Comparison of ENCODE assay signal across 8 mouse cellular contexts in the genomic region with DNA sequence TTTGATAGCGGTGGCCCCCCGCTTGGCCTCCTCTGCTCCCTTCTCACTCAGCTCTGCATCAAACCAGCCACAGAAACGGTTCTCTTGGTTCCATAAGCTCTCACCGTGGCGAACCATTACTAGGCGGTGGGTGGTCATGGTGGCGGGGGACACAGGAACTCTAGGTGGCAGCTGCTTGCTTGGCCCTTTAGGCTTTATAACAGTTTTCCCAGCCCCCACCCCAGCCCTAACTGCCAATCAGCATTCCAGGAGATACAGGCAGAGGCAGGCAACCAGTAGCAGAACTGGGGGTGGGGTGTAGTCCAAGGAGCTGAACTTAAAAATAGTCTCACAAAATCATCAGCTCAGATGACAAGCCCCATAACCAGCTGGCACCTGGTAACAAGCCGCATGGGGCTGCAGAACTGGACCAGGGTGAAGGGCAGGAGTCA. TPM values are rescaled to one million over a fixed set of nuclear protein-coding genes. Genes with fewer than 3 reads are reported as not detected.
DNase-seq lines count a peak whose midpoint lies in the region; ATAC-seq and TF ChIP-seq lines count a peak whose summit lies in the region.

Gene Pgam2 (minus strand): TSS at position 183 of the 431 bp plus-strand sequence.

- no peak within 1 kb of the TSS for H3K9ac ChIP-seq in CH12.LX (ENCODE audit: insufficient read depth, low read depth)
- no peak within 1 kb of the TSS for H3K9ac ChIP-seq in hindbrain, embryonic 16.5 days (ENCODE audit: low read depth, low read length)
- no peak within 1 kb of the TSS for H3K9ac ChIP-seq in midbrain, embryonic 13.5 days (replicated peaks)

- H3K9me3 ChIP-seq in CH12.LX (replicated peaks; ENCODE audit: low read length), result peaks cover 8% of the 10 kb centered on the region
- no peaks in the 10 kb centered on the region for H3K9me3 ChIP-seq in hindbrain, embryonic 16.5 days (ENCODE audit: control insufficient read depth, low read length)
- no peaks in the 10 kb centered on the region for H3K9me3 ChIP-seq in midbrain, embryonic 13.5 days

- ATAC-seq in hindbrain, embryonic 16.5 days, result 0 out of 2 replicates have a peak, but pooled peaks have one; percentile 12
- 0 out of 2 replicates have a peak, but pooled peaks have one; percentile 2 for ATAC-seq in midbrain, embryonic 13.5 days

- peak; percentile 40 for DNase-seq in embryo, embryonic 11 days
- no peak for DNase-seq in embryo, embryonic 9.5 days (ENCODE audit: extremely low spot score)
- DNase-seq in CH12.LX (ENCODE audit: extremely low read depth), result no peak
- peak; percentile 35 for DNase-seq in forelimb bud, embryonic 11.5 days (ENCODE audit: low read depth, low spot score)
- no peak for DNase-seq in spleen, adult 12 weeks (ENCODE audit: low spot score)
- DNase-seq in urinary bladder, adult 2 months (ENCODE audit: low spot score), result no peak

- no peak for TF ChIP-seq CTCF in CH12.LX (conservative IDR thresholded peaks at IDR 0.05 in 1 of 2, IDR thresholded peaks at IDR 0.05 in 1 of 2; ENCODE audit: low read depth in 2 of 2, low read length in 2 of 2)

- H3K4me3 ChIP-seq in CH12.LX (replicated peaks in 1 of 3; ENCODE audit: low read depth in 2 of 3, low read length in 2 of 3, poor library complexity in 1 of 3), result no peak within 1 kb of the TSS
- no peak within 1 kb of the TSS for H3K4me3 ChIP-seq in hindbrain, embryonic 16.5 days (ENCODE audit: low read length)
- H3K4me3 ChIP-seq in midbrain, embryonic 13.5 days (replicated peaks), result no peak within 1 kb of the TSS

- H3K36me3 ChIP-seq in CH12.LX (replicated peaks in 1 of 2; ENCODE audit: control insufficient read depth in 1 of 2, insufficient read depth in 1 of 2, low read length in 1 of 2), result peaks cover 31 to 36% of the 10 kb centered on the region in 2 experiments
- peaks cover 15% of the 10 kb centered on the region for H3K36me3 ChIP-seq in hindbrain, embryonic 16.5 days (ENCODE audit: control insufficient read depth, insufficient read depth, low read length)
- peaks cover 29% of the 10 kb centered on the region for H3K36me3 ChIP-seq in midbrain, embryonic 13.5 days

- 59% methylated on average over 8 of the region's 8 CpGs for WGBS in hindbrain, embryonic 16.5 days
- WGBS in midbrain, embryonic 13.5 days, result 55% methylated on average over 8 of the region's 8 CpGs

- no peak for TF ChIP-seq POLR2A in CH12.LX (IDR thresholded peaks at IDR 0.05; ENCODE audit: low read depth, low read length)

- no peak within 1 kb of the TSS for H3K4me2 ChIP-seq in CH12.LX (ENCODE audit: insufficient read depth, low read depth, poor library complexity, severe bottlenecking)
- H3K4me2 ChIP-seq in hindbrain, embryonic 16.5 days (ENCODE audit: low read length), result no peak within 1 kb of the TSS
- no peak within 1 kb of the TSS for H3K4me2 ChIP-seq in midbrain, embryonic 13.5 days (replicated peaks)

- no peak for TF ChIP-seq EP300 in CH12.LX (IDR thresholded peaks at IDR 0.05; ENCODE audit: low read length)

- no peaks in the 10 kb centered on the region for H3K79me2 ChIP-seq in CH12.LX (replicated peaks; ENCODE audit: control insufficient read depth, extremely low read depth, insufficient read depth, poor library complexity, severe bottlenecking)

- TF ChIP-seq RAD21 in CH12.LX (IDR thresholded peaks at IDR 0.05; ENCODE audit: low read depth, low read length), result no peak

- H3K27ac ChIP-seq in CH12.LX (ENCODE audit: insufficient read depth, low read depth), result no peak within 1 kb of the TSS
- H3K27ac ChIP-seq in hindbrain, embryonic 16.5 days (ENCODE audit: low read depth, low read length), result no peak within 1 kb of the TSS
- H3K27ac ChIP-seq in midbrain, embryonic 13.5 days, result no peak within 1 kb of the TSS

- no peaks in the 10 kb centered on the region for H3K27me3 ChIP-seq in CH12.LX (replicated peaks)
- no peaks in the 10 kb centered on the region for H3K27me3 ChIP-seq in hindbrain, embryonic 16.5 days (replicated peaks; ENCODE audit: control insufficient read depth, insufficient read depth, low read length)
- H3K27me3 ChIP-seq in midbrain, embryonic 13.5 days, result no peaks in the 10 kb centered on the region

- in situ Hi-C loops in CH12.LX (cut with MboI; ENCODE audit: low pct_ligation_motif_present, low pct_unique_long_range_greater_than_20kb, low sequenced_read_pairs), result no loop called here

- H3K4me1 ChIP-seq in CH12.LX (ENCODE audit: control insufficient read depth in 1 of 2, insufficient read depth in 2 of 2), result peaks cover 13 to 21% of the 10 kb centered on the region in 2 experiments; a peak in 3 of 4 replicates
- no peaks in the 10 kb centered on the region; the same call in 1 of the 2 replicates for H3K4me1 ChIP-seq in hindbrain, embryonic 16.5 days (ENCODE audit: control insufficient read depth, insufficient read depth, low read depth, low read length)
- peaks cover 10% of the 10 kb centered on the region; the same call in 1 of the 2 replicates for H3K4me1 ChIP-seq in midbrain, embryonic 13.5 days (replicated peaks)

- dilution Hi-C loops in CH12.LX (cut with MboI; ENCODE audit: extremely low pct_ligation_motif_present, extremely low pct_unique_long_range_greater_than_20kb, low sequenced_read_pairs), result no loop called here

TF ChIP-seq in CH12.LX, 34 proteins besides CTCF, POLR2A, EP300 and RAD21:
- no peak for TF ChIP-seq CHD1 (IDR thresholded peaks at IDR 0.05; ENCODE audit: low read depth, low read length)
- TF ChIP-seq CHD2 (IDR thresholded peaks at IDR 0.05; ENCODE audit: low read length), result peak; percentile 9; the same call in 1 of the 2 replicates

RNA-seq across cellular contexts. Expression of gene Pgam2, which starts in this region (rescaled TPM):
- total RNA-seq in CH12.LX (2012; rRNA removed), result 0.46 and 0.64 TPM in 2 replicates
- not detected in 2 replicates for total RNA-seq in CH12.LX (2014; rRNA removed)
- polyA plus RNA-seq in CH12.LX (2012; ENCODE audit: insufficient read length, low read depth), result 2.5 and 3.6 TPM in 2 replicates
- 3.3 and 13.6 TPM in 2 replicates for polyA plus RNA-seq in hindbrain, embryonic 16.5 days (2015; fragmentation: Nextera tagmentation; extraction: Ambion mirVana)
- polyA plus RNA-seq in midbrain, embryonic 13.5 days (2015; fragmentation: Nextera tagmentation; extraction: Ambion mirVana), result 2.3 and 2.6 TPM in 2 replicates
- 0.58 and 0.75 TPM in 2 replicates for polyA plus RNA-seq in urinary bladder, adult 2 months (2012; rRNA removed)

Comparison
In these comparisons a context has a peak if more than half of its experiments do, and no peak if none do; other contexts are left out.
1. DNase-seq: peak in embryo, embryonic 11 days (single experiment) and forelimb bud, embryonic 11.5 days (single experiment); none in embryo, embryonic 9.5 days (single experiment), CH12.LX (single experiment), spleen, adult 12 weeks (single experiment) and urinary bladder, adult 2 months (single experiment).